Mouse (Mus musculus) bone marrow, adult 2 months (tissue): ENCODE data around the gene 4933406M09Rik.

ENCODE experiments used
- CTCF ChIP-seq: fragments of 200-500 bp; IDR thresholded peaks from 2 replicates; pipeline ENCODE4 v1.5.1; 2011; ENCODE audit warnings: low read length, control low read depth; ENCODE audit not compliant: control insufficient read depth, insufficient read depth
- POLR2A ChIP-seq: fragments of 200-500 bp; IDR thresholded peaks from 2 replicates; pipeline ENCODE4 v1.6.1; 2011; ENCODE audit warnings: low read depth, mild to moderate bottlenecking, control low read depth, low read length, borderline replicate concordance; ENCODE audit not compliant: control insufficient read depth

- no peak for TF ChIP-seq CTCF
- TF ChIP-seq POLR2A: no peak
Measured at GRCm38 (mm10) chr1:134411706-134412629, 26.2 kb downstream of the 4933406M09Rik start.
